Mouse (Mus musculus): ENCODE data around the gene Myo18b.

The Myo18b gene

GRCm38 (mm10) chr5:112895674-112896654, at the start of gene Myo18b:
Gene Myo18b (minus strand): TSS chr5:112896362.
- no peak for DNase-seq (ENCODE audit: extremely low spot score)

- DNase-seq (ENCODE audit: extremely low spot score): no peak
Observed at GRCm38 (mm10) chr5:112945925-112946324, 49.8 kb upstream of the Myo18b start.

- no peak for DNase-seq (ENCODE audit: extremely low spot score)
Observed at GRCm38 (mm10) chr5:112942244-112942643, 46.1 kb upstream of the Myo18b start.

- no peak for DNase-seq (ENCODE audit: extremely low spot score)
Observed at GRCm38 (mm10) chr5:112941001-112941400, 44.8 kb upstream of the Myo18b start.

GRCm38 (mm10) chr5:112936632-112937031, 40.5 kb upstream of the Myo18b start:
- no peak for DNase-seq (ENCODE audit: extremely low spot score)

GRCm38 (mm10) chr5:112935436-112935835, 39.3 kb upstream of the Myo18b start:
- no peak for DNase-seq (ENCODE audit: extremely low spot score)

GRCm38 (mm10) chr5:112932878-112933567, 36.9 kb upstream of the Myo18b start:
- DNase-seq (ENCODE audit: extremely low spot score): no peak

GRCm38 (mm10) chr5:112931901-112932300, 35.7 kb upstream of the Myo18b start:
- no peak for DNase-seq (ENCODE audit: extremely low spot score)

GRCm38 (mm10) chr5:112928201-112928881, 32.2 kb upstream of the Myo18b start:
- no peak for DNase-seq (ENCODE audit: extremely low spot score)

GRCm38 (mm10) chr5:112925422-112925821, 29.3 kb upstream of the Myo18b start:
- DNase-seq (ENCODE audit: extremely low spot score): no peak

GRCm38 (mm10) chr5:112924806-112925205, 28.6 kb upstream of the Myo18b start:
- DNase-seq (ENCODE audit: extremely low spot score): no peak

GRCm38 (mm10) chr5:112923841-112924240, 27.7 kb upstream of the Myo18b start:
- no peak for DNase-seq (ENCODE audit: extremely low spot score)

GRCm38 (mm10) chr5:112921914-112922313, 25.8 kb upstream of the Myo18b start:
- DNase-seq (ENCODE audit: extremely low spot score): no peak

GRCm38 (mm10) chr5:112910381-112910780, 14.2 kb upstream of the Myo18b start:
- no peak for DNase-seq (ENCODE audit: extremely low spot score)

GRCm38 (mm10) chr5:112908169-112908614, 12.0 kb upstream of the Myo18b start:
- no peak for DNase-seq (ENCODE audit: extremely low spot score)

GRCm38 (mm10) chr5:112907504-112907903, 11.3 kb upstream of the Myo18b start:
- DNase-seq (ENCODE audit: extremely low spot score): no peak

- no peak for DNase-seq (ENCODE audit: extremely low spot score)
Observed at GRCm38 (mm10) chr5:112893462-112894060, 2.6 kb downstream of the Myo18b start.

GRCm38 (mm10) chr5:112892411-112892810, 3.8 kb downstream of the Myo18b start:
- DNase-seq (ENCODE audit: extremely low spot score): no peak

GRCm38 (mm10) chr5:112888651-112889050, 7.5 kb downstream of the Myo18b start:
- DNase-seq (ENCODE audit: extremely low spot score): no peak

- DNase-seq (ENCODE audit: extremely low spot score): no peak
Observed at GRCm38 (mm10) chr5:112886687-112887491, 9.3 kb downstream of the Myo18b start.

All from embryo, embryonic 9.5 days (tissue).